7 mouse cellular contexts compared by ENCODE assay signal in the genomic region with DNA sequence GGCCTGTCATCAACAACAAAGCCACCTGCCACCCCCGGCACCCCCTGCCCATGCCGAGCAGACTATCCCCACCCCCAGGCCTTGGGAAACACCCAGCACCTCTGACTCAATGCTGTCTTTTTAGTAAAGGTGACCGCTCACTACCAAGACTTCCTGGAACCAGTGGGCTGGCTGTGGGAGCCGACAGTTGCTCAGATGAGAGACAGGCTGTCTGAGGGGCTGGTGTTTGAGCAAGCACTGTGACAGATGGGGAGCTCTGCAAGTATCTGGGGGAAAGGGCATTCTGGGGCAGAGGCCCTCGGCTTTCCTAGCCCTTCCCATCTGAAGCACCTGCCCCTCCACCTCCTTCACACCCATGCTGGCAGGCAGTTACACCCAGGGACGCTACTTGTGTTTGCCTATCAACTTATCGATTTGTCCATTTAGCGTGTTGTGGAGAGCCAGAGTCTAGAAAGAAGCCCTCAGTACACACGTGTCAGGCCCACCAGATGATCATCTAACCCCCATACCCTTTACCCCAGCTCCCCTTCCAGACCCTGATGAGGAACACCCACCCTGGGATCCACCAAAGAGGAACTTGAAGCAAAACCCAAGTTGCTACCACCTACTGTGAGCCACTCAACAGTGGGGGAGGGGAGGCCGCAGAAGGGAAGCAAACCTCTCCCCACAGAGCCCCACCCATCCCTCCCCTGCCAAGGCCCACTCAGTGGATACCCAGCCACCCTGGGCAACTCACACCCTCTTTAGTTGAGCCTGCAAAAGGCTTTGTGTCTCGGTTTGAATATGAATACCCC. TPM values are rescaled to one million over a fixed set of nuclear protein-coding genes. Genes with fewer than 3 reads are reported as not detected.
DNase-seq lines count a peak whose midpoint lies in the region; ATAC-seq and TF ChIP-seq lines count a peak whose summit lies in the region.

No protein-coding gene starts in this region.

- peak overlapping the region; percentile 72 for H3K27ac ChIP-seq in MEL (ENCODE audit: control insufficient read depth, low read depth, low read length)
- H3K27ac ChIP-seq in hindbrain, embryonic 15.5 days (replicated peaks), result peak overlapping the region; percentile 54

- H3K27me3 ChIP-seq in MEL (ENCODE audit: control insufficient read depth in 1 of 2, insufficient read depth in 2 of 2, low read length in 2 of 2), result no peaks in the 10 kb centered on the region
- no peaks in the 10 kb centered on the region for H3K27me3 ChIP-seq in hindbrain, embryonic 15.5 days

- no peak for TF ChIP-seq CTCF in MEL (IDR thresholded peaks at IDR 0.05 in 2 of 3, conservative IDR thresholded peaks at IDR 0.05 in 1 of 3; ENCODE audit: control insufficient read depth in 1 of 3, insufficient read depth in 1 of 3, low read depth in 2 of 3, low read length in 3 of 3, poor library complexity in 1 of 3, severe bottlenecking in 1 of 3)

- WGBS in hindbrain, embryonic 15.5 days, result 46% methylated on average over 11 of the region's 11 CpGs

- no peak for ATAC-seq in hindbrain, embryonic 15.5 days (ENCODE audit: low FRiP score, low read depth)

- peaks cover 0 to 19% of the 10 kb centered on the region in 2 experiments; a peak in 2 of 4 replicates for H3K36me3 ChIP-seq in MEL (ENCODE audit: control insufficient read depth in 1 of 2, insufficient read depth in 2 of 2, low read length in 2 of 2)
- no peaks in the 10 kb centered on the region for H3K36me3 ChIP-seq in hindbrain, embryonic 15.5 days

- H3K4me2 ChIP-seq in hindbrain, embryonic 15.5 days, result peak overlapping the region; percentile 35

- H3K4me1 ChIP-seq in MEL (ENCODE audit: control insufficient read depth in 1 of 2, insufficient read depth in 2 of 2, low read length in 2 of 2), result peaks cover 12 to 28% of the 10 kb centered on the region in 2 experiments
- peaks cover 53% of the 10 kb centered on the region for H3K4me1 ChIP-seq in hindbrain, embryonic 15.5 days (replicated peaks)

- peak overlapping the region; percentile 44 to 54 for H3K4me3 ChIP-seq in MEL (ENCODE audit: control insufficient read depth in 1 of 2, insufficient read depth in 1 of 2, low read depth in 2 of 2, low read length in 2 of 2)
- no peak overlapping the region for H3K4me3 ChIP-seq in hindbrain, embryonic 15.5 days

- peak; percentile 24 to 30; a peak in 2 of 4 replicates for TF ChIP-seq EP300 in MEL (IDR thresholded peaks at IDR 0.05; ENCODE audit: low read depth in 1 of 2, low read length in 2 of 2)

- intact Hi-C loops in gastrocnemius, postnatal 14 days (cut with DNase I; ENCODE audit: low total_unique reads), result loop anchor here (5.0 kb wide), 1 partner anchor 51 kb away; no protein-coding TSS in a partner anchor

- DNase-seq in CD4-positive, CD25-positive, alpha-beta regulatory T cell, adult 2 months (ENCODE audit: low read depth, low spot score), result peak; percentile 69
- peak; percentile 84 for DNase-seq in MEL (ENCODE audit: low read depth, low spot score)
- peak; percentile 76 for DNase-seq in lung, postnatal 36 days
- DNase-seq in spleen, postnatal 4 days (ENCODE audit: low spot score in 2 of 2), result peak; percentile 70 to 84
- DNase-seq in gastrocnemius, postnatal 14 days, result no peak
- DNase-seq in cerebellum, adult 8-10 months, result no peak

- no peak for TF ChIP-seq RAD21 in MEL (IDR thresholded peaks at IDR 0.05; ENCODE audit: low read depth, low read length)

- peak overlapping the region; percentile 57 for H3K9ac ChIP-seq in MEL (ENCODE audit: control insufficient read depth, low read depth, low read length, poor library complexity, severe bottlenecking)
- no peak overlapping the region for H3K9ac ChIP-seq in hindbrain, embryonic 15.5 days

- no peaks in the 10 kb centered on the region; the same call in 1 of the 2 replicates for H3K79me2 ChIP-seq in MEL (ENCODE audit: control insufficient read depth, insufficient read depth, low read length, poor library complexity)

- no peaks in the 10 kb centered on the region for H3K9me3 ChIP-seq in MEL (replicated peaks; ENCODE audit: insufficient read depth, low read length)
- H3K9me3 ChIP-seq in hindbrain, embryonic 15.5 days, result no peaks in the 10 kb centered on the region

- TF ChIP-seq POLR2A in MEL (IDR thresholded peaks at IDR 0.05; ENCODE audit: control insufficient read depth in 1 of 2, insufficient read depth in 1 of 2, low read depth in 1 of 2, low read length in 2 of 2, poor library complexity in 1 of 2), result no peak; a peak in 1 of 4 replicates

TF ChIP-seq in MEL, 35 proteins besides CTCF, POLR2A, EP300 and RAD21:
- TF ChIP-seq POLR2AphosphoS2 (IDR thresholded peaks at IDR 0.05; ENCODE audit: low read length) (no peak), MXI1 (IDR thresholded peaks at IDR 0.05; ENCODE audit: low read depth, low read length) (no peak; the same call in none of the 2 replicates), ETS1 (IDR thresholded peaks at IDR 0.05; ENCODE audit: low read depth, low read length) (peak; percentile 41; the same call in 1 of the 2 replicates), CHD2 (IDR thresholded peaks at IDR 0.05; ENCODE audit: low read length) (peak; percentile 66), SIN3A (IDR thresholded peaks at IDR 0.05; ENCODE audit: low read length) (0 out of 2 replicates have a peak, but pooled peaks have one; percentile 23), UBTF (IDR thresholded peaks at IDR 0.05; ENCODE audit: borderline replicate concordance, insufficient read depth, low read depth, low read length) (no peak), MAX (IDR thresholded peaks at IDR 0.05; ENCODE audit: low read length) (peak; percentile 29; the same call in 1 of the 2 replicates), ZC3H11A (IDR thresholded peaks at IDR 0.05; ENCODE audit: low read depth, low read length) (no peak), ZNF384 (IDR thresholded peaks at IDR 0.05; ENCODE audit: low read depth, low read length) (no peak), SMC3 (IDR thresholded peaks at IDR 0.05; ENCODE audit: low read depth, low read length) (no peak), NELFE (IDR thresholded peaks at IDR 0.05; ENCODE audit: low read depth, low read length) (no peak), TCF12 (IDR thresholded peaks at IDR 0.05; ENCODE audit: low read depth, low read length) (no peak), ZMIZ1 (IDR thresholded peaks at IDR 0.05; ENCODE audit: low read depth, low read length) (no peak), POLR2AphosphoS5 (IDR thresholded peaks at IDR 0.05; ENCODE audit: borderline replicate concordance, low read depth, low read length) (no peak), JUND (IDR thresholded peaks at IDR 0.05; ENCODE audit: low read depth, low read length) (no peak), KAT2A (conservative IDR thresholded peaks at IDR 0.05; ENCODE audit: low read depth, low read length) (no peak), ELF1 (IDR thresholded peaks at IDR 0.05; ENCODE audit: low read depth, low read length) (no peak), E2F4 (IDR thresholded peaks at IDR 0.05; ENCODE audit: borderline replicate concordance, low read depth, low read length) (no peak), BHLHE40 (IDR thresholded peaks at IDR 0.05; ENCODE audit: borderline replicate concordance, low read depth, low read length) (0 out of 2 replicates have a peak, but pooled peaks have one; percentile 29), TBP (IDR thresholded peaks at IDR 0.05; ENCODE audit: low read depth, low read length) (no peak), NRF1 (IDR thresholded peaks at IDR 0.05; ENCODE audit: insufficient read depth, low read depth, low read length, poor library complexity, severe bottlenecking) (no peak), MYC (IDR thresholded peaks at IDR 0.05; ENCODE audit: low read depth, low read length) (0 out of 2 replicates have a peak, but pooled peaks have one; percentile 50), RCOR1 (IDR thresholded peaks at IDR 0.05; ENCODE audit: low read depth, low read length) (no peak)

RNA-seq across cellular contexts. Expression of gene Prex1, which starts 57.7 kb away (rescaled TPM):
- total RNA-seq in MEL (2012; rRNA removed), result 8.0 and 8.5 TPM in 2 replicates
- 10 to 100 TPM; 15.8 to 33.1 TPM for polyA plus RNA-seq in MEL (2012; ENCODE audit: insufficient read depth in 1 of 2, insufficient read length in 2 of 2, low read depth in 1 of 2, low replicate concordance in 2 of 2, missing spikeins in 1 of 2)
- polyA plus RNA-seq in hindbrain, embryonic 15.5 days (2015; fragmentation: Nextera tagmentation; extraction: Ambion mirVana), result 27.0 and 27.4 TPM in 2 replicates
- 10 to 100 TPM in 1 of 2 experiments, 1 to 10 TPM in 1; 7.4 to 11.5 TPM for total RNA-seq in gastrocnemius, postnatal 14 days (2021)

Comparison
In these comparisons a context has a peak if more than half of its experiments do, and no peak if none do; other contexts are left out.
1. DNase-seq: peak in CD4-positive, CD25-positive, alpha-beta regulatory T cell, adult 2 months (single experiment), MEL (single experiment), lung, postnatal 36 days (single experiment) and spleen, postnatal 4 days (2 of 2); none in gastrocnemius, postnatal 14 days (single experiment) and cerebellum, adult 8-10 months (single experiment).